Mouse (Mus musculus) stomach, postnatal 0 days (tissue): ENCODE measurements around the gene Hoxc5.

ENCODE experiments used
- CTCF ChIP-seq: IDR thresholded peaks from 2 replicates; pipeline ENCODE4 v1.5.1; 2016; ENCODE audit warnings: antibody characterized with exemption, low read depth, mild to moderate bottlenecking, moderate library complexity
- EP300 ChIP-seq: optimal IDR thresholded peaks from 2 replicates; pipeline ENCODE3; 2016; ENCODE audit warnings: antibody characterized with exemption

GRCm38 (mm10) chr15:103021544-103021943 is 54.3 kb downstream of the Hoxc5 start:
- TF ChIP-seq EP300 (no peak), CTCF (no peak)
